Mouse (Mus musculus) embryonic fibroblast, embryonic 13.5 days (primary cell): Measurements from ENCODE around the gene Mfsd9. TPM values are rescaled to one million over a fixed set of nuclear protein-coding genes. Genes with fewer than 3 reads are reported as not detected.

Experiments used
- H3K27ac ChIP-seq: 2 replicates; pipeline ENCODE4 v1.5.1; 2012; ENCODE audit warnings: low read length, control low read depth, inconsistent platforms; ENCODE audit not compliant: insufficient read depth
- H3K4me1 ChIP-seq: 2 replicates; pipeline ENCODE4 v1.6.1; 2011; ENCODE audit warnings: low read length; ENCODE audit not compliant: control insufficient read depth, insufficient read depth
- H3K4me3 ChIP-seq: 2 replicates; pipeline ENCODE4 v1.5.1; 2011; ENCODE audit warnings: mild to moderate bottlenecking, control low read depth, low read length; ENCODE audit not compliant: insufficient read depth
- CTCF ChIP-seq: IDR thresholded peaks from 2 replicates; pipeline ENCODE4 v1.5.1; 2011; ENCODE audit warnings: mild to moderate bottlenecking, control low read depth, low read length, moderate library complexity, borderline replicate concordance; ENCODE audit not compliant: insufficient read depth
- POLR2A ChIP-seq: IDR thresholded peaks from 2 replicates; pipeline ENCODE4 v1.6.1; 2011; ENCODE audit warnings: low read depth, mild to moderate bottlenecking, control low read depth, low read length, moderate library complexity
- polyA plus RNA-seq: library from polyadenylated mRNA; stranded (reverse); fragments of >200 nt; gene quantifications from 2 replicates; pipeline ENCODE4 v1.2.4, GENCODE M21; 2011; ENCODE audit warnings: low read depth; ENCODE audit not compliant: missing spikeins, insufficient read length

The Mfsd9 gene
- polyA plus RNA-seq, 1 experiment, result 3.6 TPM

DNA sequence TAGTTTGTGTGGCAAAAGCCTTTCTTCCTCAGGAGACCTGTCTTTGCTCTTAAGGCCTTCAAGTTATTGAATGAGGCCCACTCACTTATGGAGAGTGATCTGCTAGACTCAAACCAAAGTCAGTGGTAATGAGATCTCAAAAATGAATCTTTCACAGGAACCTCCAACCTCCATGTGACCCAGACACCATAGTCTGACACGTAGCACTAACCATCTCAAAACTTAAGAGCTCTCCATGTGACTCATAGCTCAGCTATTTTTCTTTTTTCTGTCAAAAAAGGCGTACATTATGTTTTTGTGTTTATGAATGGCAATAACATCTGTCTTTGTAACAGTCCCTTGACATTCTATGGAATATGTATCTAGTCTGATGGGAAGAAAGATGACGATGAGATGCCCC, 18.2 kb upstream of the Mfsd9 start:
- TF ChIP-seq CTCF (no peak), POLR2A (no peak)
- no peak overlapping the region for H3K4me3 ChIP-seq
- H3K4me1 ChIP-seq, result peaks cover 6% of the 10 kb centered on the region
- no peak overlapping the region for H3K27ac ChIP-seq

DNA sequence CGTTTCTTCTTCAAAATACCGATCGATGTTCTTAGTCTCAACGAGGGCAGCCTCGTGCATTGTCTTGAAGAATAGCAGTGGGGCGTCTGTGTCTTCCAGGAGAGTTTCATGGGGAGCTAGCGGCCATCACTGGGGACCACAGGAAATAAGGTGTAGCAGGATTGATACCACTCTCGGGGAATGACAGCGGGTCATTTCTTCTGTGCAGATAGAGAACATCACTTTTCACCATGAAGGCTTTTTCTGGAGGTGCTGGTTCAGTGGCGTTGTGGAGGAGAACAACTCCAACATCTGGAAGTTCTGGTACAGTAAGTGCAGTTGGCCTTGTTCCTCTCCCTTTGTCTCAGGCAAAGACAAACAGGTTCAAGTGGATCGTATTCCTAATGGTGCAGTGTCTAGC, 15.4 kb upstream of the Mfsd9 start:
- H3K4me3 ChIP-seq, result no peak overlapping the region
- H3K4me1 ChIP-seq, result peaks cover 6% of the 10 kb centered on the region
- TF ChIP-seq POLR2A (no peak), CTCF (no peak)
- H3K27ac ChIP-seq, result no peak overlapping the region

DNA sequence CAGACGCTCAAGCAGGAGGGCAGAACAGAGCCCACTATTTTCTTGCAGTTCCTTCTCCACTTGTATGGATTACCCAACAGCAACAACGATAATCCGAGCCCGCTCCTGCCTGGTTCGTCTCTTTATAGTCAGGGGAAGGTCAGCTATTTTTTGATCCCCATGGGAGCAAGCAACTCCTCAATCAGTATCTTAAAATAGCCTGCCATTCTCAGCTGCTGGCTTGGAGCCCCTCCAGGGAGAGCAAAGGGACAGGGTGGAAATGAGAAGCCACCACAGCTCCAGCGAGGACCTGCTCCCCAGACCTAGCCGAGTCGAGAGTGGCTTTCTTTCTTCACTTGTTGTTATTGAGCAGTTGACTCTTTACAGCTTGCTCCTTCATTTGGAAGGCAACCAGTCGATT, 14.9 kb upstream of the Mfsd9 start, which contains the start of gene Tmem182:
Gene Tmem182 (plus strand): TSS at position 251 of the 400 bp plus-strand sequence.
- peaks cover 6% of the 10 kb centered on the region for H3K4me1 ChIP-seq
- no peak within 1 kb of the TSS for H3K27ac ChIP-seq
- TF ChIP-seq POLR2A, result no peak
- TF ChIP-seq CTCF, result no peak
- H3K4me3 ChIP-seq, result no peak within 1 kb of the TSS

DNA sequence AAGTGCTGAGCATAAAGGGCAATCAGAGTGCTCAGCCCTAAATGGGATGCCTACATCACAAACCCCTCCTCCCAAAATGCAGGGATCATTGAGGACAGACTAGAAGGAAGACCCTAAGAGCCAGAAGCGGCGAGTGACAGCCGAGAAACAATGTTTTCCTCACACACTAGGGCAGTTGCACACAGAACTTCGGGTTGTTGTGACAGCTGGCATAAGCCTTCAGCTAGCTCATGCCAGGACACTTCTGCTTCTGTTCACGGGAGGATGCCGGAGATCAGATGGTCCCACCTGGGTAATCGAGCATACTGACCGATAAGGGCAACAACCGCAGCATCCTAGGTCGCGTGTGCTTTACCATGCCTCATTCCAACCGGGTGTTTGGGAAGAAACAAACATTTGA, 13.6 kb upstream of the Mfsd9 start:
- no peak for TF ChIP-seq CTCF
- TF ChIP-seq POLR2A, result no peak
- no peak overlapping the region for H3K4me3 ChIP-seq
- no peak overlapping the region for H3K27ac ChIP-seq
- H3K4me1 ChIP-seq, result peaks cover 6% of the 10 kb centered on the region

DNA sequence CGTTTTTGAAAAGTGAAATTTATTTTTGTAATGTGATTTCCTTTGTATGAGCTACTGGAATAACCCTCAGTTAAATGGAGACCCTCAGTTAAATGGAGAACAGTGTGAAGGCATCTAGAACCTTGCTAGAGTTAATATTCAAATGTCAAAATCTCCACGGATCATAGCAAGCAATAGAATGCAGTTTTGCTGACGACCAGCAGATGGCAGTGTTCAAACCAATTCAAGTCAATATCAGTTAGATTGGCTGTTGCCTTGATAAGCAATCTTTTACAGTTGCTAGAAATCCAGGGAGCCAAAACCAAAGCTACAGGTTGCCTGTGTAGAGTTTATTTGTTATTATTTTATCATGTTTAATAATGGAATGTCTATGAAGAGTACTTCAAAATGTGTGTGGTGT, 12.3 kb upstream of the Mfsd9 start:
- TF ChIP-seq CTCF, result no peak
- TF ChIP-seq POLR2A, result no peak
- no peaks in the 10 kb centered on the region for H3K4me1 ChIP-seq
- H3K4me3 ChIP-seq, result no peak overlapping the region
- H3K27ac ChIP-seq, result no peak overlapping the region

DNA sequence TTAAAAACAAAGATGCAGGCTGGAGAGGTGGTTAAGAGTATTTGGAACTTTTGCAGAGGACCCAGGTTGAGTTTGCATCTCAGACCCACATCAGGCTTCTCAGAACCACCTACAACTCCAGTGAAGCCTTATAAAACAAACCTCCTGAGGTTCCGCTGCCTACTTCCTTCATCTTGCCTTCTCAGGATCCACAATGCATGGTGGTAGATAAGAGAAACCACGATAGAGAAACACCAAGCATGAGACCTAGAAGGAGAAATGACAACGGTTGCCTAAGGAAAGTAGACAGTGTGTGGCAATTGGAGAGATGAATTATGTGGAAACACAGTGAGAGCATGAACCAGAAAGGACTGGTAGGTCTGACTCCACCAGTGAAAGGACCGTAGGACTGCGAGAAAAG, 10.4 kb upstream of the Mfsd9 start:
- no peaks in the 10 kb centered on the region for H3K4me1 ChIP-seq
- no peak overlapping the region for H3K4me3 ChIP-seq
- H3K27ac ChIP-seq, result no peak overlapping the region
- TF ChIP-seq POLR2A, result no peak
- no peak for TF ChIP-seq CTCF

DNA sequence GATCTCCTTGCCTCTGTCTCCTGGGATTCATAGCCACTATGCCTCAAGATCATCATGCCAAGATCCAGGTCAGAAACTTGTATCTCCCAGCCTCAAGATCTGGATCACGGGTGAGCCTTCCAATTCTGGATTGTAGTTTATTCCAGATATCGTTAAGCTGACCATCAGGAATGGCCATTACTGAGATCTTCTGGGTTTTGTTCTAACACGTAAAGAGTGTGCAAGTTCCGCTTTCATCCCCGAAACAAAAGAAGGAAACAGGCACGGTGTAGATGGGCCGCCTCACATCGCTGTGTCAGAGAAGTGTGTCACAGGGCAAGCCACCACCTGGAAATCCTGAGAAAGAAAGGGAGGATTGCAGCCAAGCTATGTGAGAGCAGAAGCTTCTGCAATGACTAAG, 8.6 kb upstream of the Mfsd9 start:
- no peak overlapping the region for H3K4me3 ChIP-seq
- no peak overlapping the region for H3K27ac ChIP-seq
- no peaks in the 10 kb centered on the region for H3K4me1 ChIP-seq
- TF ChIP-seq CTCF (no peak), POLR2A (no peak)

DNA sequence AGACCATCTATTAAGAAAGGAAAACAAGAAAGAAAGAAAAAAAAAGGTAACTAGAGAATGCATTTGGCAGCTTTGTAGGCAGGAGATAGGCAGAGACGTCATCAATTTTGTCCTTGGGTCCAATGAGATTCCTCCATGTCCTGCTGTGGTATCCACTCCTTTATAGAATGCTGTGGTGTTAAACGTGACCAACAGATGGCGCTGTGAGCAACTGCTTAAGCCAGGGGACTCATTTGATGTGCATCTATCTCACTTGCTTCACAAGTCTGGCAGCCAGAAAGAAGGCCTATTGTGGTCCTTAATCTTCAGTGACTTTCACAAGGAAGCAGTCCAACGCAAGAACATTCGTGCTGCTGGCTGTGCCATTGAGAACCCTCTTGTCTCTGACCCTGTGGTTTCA, 6.9 kb upstream of the Mfsd9 start:
- no peaks in the 10 kb centered on the region for H3K4me1 ChIP-seq
- TF ChIP-seq POLR2A (no peak), CTCF (peak; percentile 45; the same call in 1 of the 2 replicates)
- H3K27ac ChIP-seq, result no peak overlapping the region
- H3K4me3 ChIP-seq, result no peak overlapping the region

DNA sequence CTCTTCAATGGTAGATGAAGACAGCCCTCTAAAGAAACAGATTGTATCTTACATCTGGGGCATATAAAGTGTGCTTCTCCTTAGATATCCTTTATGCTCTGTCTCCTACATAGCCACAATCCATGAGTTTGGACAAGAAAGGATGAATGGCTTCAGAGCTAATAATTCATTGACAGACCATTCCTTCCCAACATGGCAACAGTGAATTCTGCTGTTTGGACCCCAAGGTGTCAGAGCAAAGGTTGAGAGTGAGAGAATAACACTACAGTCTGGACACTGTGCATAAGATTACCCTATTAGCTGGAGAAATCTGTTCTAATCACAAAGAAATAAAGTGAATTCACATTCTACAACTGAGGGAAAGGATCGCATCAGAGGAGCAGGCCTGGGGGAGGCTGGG, 5.0 kb upstream of the Mfsd9 start:
- no peak for TF ChIP-seq CTCF
- TF ChIP-seq POLR2A, result no peak
- H3K27ac ChIP-seq, result no peak overlapping the region
- H3K4me3 ChIP-seq, result no peak overlapping the region
- H3K4me1 ChIP-seq, result no peaks in the 10 kb centered on the region

DNA sequence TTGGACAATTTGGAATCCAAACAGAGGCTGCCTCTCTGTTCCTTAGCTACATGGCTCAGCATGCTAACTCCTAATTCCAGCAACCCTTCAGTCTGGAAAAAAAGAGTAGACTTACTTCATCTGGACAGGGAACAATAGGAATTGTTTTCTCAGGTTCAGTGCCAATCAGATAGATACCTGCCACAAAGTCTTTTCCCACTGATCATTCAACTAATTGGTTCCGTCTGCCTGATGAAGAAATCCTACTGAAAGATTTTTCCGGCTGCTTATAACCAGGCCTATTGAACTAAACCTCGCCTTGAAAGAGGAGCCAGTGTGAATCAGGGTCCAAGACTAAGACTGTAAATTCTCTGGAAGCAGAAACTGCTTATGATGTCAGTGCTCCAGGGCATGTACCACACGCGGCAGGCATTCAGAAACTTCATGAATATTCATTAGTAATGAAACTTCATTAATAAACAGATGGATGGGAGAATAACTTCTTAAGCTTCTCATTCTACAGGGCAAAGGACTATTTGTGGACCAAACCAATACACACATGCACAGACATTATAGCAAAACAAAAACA, 737 bp downstream of the Mfsd9 start:
- Histone ChIP-seq H3K4me3 (peak overlapping the region; percentile 73), H3K4me1 (peaks cover 8% of the 10 kb centered on the region; the same call in 1 of the 2 replicates), H3K27ac (peak overlapping the region; percentile 44)
- TF ChIP-seq POLR2A, result no peak
- no peak for TF ChIP-seq CTCF

DNA sequence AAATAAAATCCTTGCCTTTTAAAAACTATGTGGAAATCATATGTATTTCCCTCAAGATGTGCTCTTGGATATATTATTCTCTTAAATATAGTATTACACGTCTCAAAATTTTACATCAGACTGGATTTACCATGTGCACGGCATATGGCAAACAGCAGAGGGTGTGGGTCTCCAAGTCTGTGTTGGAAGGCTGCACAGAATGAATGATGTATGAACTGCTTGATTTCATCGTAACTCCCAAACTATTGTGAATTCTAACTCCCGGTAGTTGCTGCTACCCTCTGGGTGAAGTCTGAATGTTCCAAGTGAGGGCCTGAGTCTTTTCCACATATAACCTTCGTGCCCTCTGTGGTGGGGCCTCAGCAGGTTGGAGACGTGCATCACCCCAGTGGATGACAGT, 1.5 kb downstream of the Mfsd9 start:
- H3K4me1 ChIP-seq, result peaks cover 8% of the 10 kb centered on the region; the same call in 1 of the 2 replicates
- H3K27ac ChIP-seq, result peak overlapping the region; percentile 44; the same call in 1 of the 2 replicates
- TF ChIP-seq POLR2A (no peak), CTCF (no peak)
- no peak overlapping the region for H3K4me3 ChIP-seq
